Mouse (Mus musculus): ENCODE data around the gene Gm20388.

GRCm38 (mm10) chr8:120466266-120466665 is 555.6 kb downstream of the Gm20388 start:
- TF ChIP-seq POLR2A (IDR thresholded peaks at IDR 0.05; ENCODE audit: insufficient read depth, low read depth, low read length) (no peak), CTCF (IDR thresholded peaks at IDR 0.05; ENCODE audit: insufficient read depth, low read depth, low read length) (no peak)

Measured in olfactory bulb, adult 2 months (tissue).